27 mouse cellular contexts compared by ENCODE assay signal in the genomic region with DNA sequence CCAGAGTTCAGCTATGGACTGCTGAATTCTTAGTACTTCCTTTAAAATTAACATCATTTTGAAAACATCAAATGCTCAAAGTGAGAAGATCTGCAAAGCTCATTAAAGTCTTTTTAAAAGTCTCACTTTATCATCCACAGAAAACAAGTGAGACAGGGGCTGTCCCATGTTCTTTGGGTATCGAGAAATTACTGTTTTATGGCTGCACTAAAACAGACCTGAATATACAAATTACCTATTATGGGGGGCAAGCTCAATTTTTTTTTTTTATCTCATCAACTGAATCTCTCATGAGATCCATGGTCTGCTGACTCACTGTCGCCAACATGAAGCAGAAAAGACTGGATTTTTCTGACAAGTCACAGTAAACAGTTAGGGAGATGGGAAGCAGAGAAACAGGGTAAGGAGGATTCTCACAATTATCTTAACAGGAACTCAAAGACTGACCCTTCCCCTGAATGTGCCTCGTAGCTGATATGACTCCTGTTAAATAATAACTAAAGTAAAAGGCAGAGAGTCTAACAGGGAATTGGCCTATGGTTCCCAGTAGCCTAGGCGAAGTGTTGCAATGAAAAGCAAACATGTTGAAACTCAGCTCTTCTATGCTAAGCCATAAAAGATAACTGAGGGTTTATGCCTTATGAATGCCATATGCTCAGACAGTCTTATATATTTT. TPM values are rescaled to one million over a fixed set of nuclear protein-coding genes. Genes with fewer than 3 reads are reported as not detected.
DNase-seq lines count a peak whose midpoint lies in the region; ATAC-seq lines count a peak whose summit lies in the region.
"Had no signal": no experiment of that assay in that cellular context is flagged by ENCODE, and none has a peak within 500 bp of the region (broad histone marks: within the 10 kb centered on the region; RNA-seq: fewer than 3 reads in every experiment).

No protein-coding gene starts in this region.

- no peaks in the 10 kb centered on the region for H3K36me3 ChIP-seq in lung, embryonic 15.5 days
- no peaks in the 10 kb centered on the region for H3K36me3 ChIP-seq in liver, embryonic 13.5 days
- H3K36me3 ChIP-seq: forebrain, embryonic 10.5 days; G1E; heart, embryonic 13.5 days had no signal

- no peaks in the 10 kb centered on the region for H3K9me3 ChIP-seq in lung, embryonic 15.5 days
- H3K9me3 ChIP-seq in liver, embryonic 13.5 days (replicated peaks): no peaks in the 10 kb centered on the region
- H3K9me3 ChIP-seq: forebrain, embryonic 10.5 days; G1E; heart, embryonic 13.5 days; megakaryocyte, embryonic 14.5 days had no signal

- ATAC-seq in lung, embryonic 15.5 days (ENCODE audit: borderline replicate concordance, extremely low read depth, low FRiP score, low TSS enrichment): 0 out of 2 replicates have a peak, but pooled peaks have one; percentile 35
- ATAC-seq in liver, embryonic 13.5 days (ENCODE audit: low read depth): peak; percentile 50; the same call in 1 of the 2 replicates
- ATAC-seq: activated CD4-positive, CD25-positive, alpha-beta regulatory T cell, adult 4 months; forebrain, embryonic 16.5 days had no signal

- 38% methylated on average over 4 of the region's 4 CpGs for whole genome bisulfite sequencing in lung, embryonic 15.5 days
- WGBS in liver, embryonic 13.5 days (ENCODE audit: insufficient replicate concordance): 42% methylated on average over 4 of the region's 4 CpGs

- no peaks in the 10 kb centered on the region for H3K4me1 ChIP-seq in lung, embryonic 15.5 days
- no peaks in the 10 kb centered on the region for H3K4me1 ChIP-seq in liver, embryonic 13.5 days (replicated peaks)
- H3K4me1 ChIP-seq: forebrain, embryonic 10.5 days; heart, embryonic 13.5 days; megakaryocyte, embryonic 14.5 days had no signal

- no peak overlapping the region for H3K9ac ChIP-seq in lung, embryonic 15.5 days
- no peak overlapping the region for H3K9ac ChIP-seq in liver, embryonic 13.5 days
- H3K9ac ChIP-seq: heart, embryonic 13.5 days had no signal

- no peak overlapping the region for H3K4me3 ChIP-seq in lung, embryonic 15.5 days
- H3K4me3 ChIP-seq in liver, embryonic 13.5 days (replicated peaks): no peak overlapping the region
- H3K4me3 ChIP-seq: forebrain, embryonic 10.5 days; heart, adult 2 months; heart, embryonic 13.5 days; megakaryocyte, embryonic 14.5 days had no signal

- H3K27me3 ChIP-seq in lung, embryonic 15.5 days: no peaks in the 10 kb centered on the region
- no peaks in the 10 kb centered on the region for H3K27me3 ChIP-seq in liver, embryonic 13.5 days
- H3K27me3 ChIP-seq: CH12.LX; heart, embryonic 13.5 days; megakaryocyte, embryonic 14.5 days had no signal

- DNase-seq in lung, postnatal 10 days: no peak
- peak; percentile 31 for DNase-seq in gonadal fat pad, adult 2 months (ENCODE audit: low read depth)
- no peak for DNase-seq in liver, embryonic 13.5 days
- DNase-seq in layer of hippocampus, adult 9-10 months (ENCODE audit: low spot score): no peak
- DNase-seq in kidney, postnatal 10 days: no peak
- DNase-seq in cerebellum, postnatal 36 days: no peak
- DNase-seq: adrenal gland, postnatal 10 days; B cell, adult 2 months; cerebellum, adult 2 months; gastrocnemius, postnatal 10 days; heart, adult 2 months; heart, postnatal 14 days; kidney, adult 8-10 months; kidney, postnatal 14 days; lung, adult 2 months; midbrain, embryonic 14.5 days; right cerebral cortex, postnatal 14 days; thymus, adult 2 months had no signal

- H3K4me2 ChIP-seq in lung, embryonic 15.5 days: no peak overlapping the region
- no peak overlapping the region for H3K4me2 ChIP-seq in liver, embryonic 13.5 days
- H3K4me2 ChIP-seq: heart, embryonic 13.5 days had no signal

- H3K27ac ChIP-seq in lung, embryonic 15.5 days: no peak overlapping the region
- no peak overlapping the region for H3K27ac ChIP-seq in liver, embryonic 13.5 days
- H3K27ac ChIP-seq: forebrain, embryonic 10.5 days; heart, adult 2 months; heart, embryonic 13.5 days; stomach, postnatal 0 days had no signal

RNA-seq across cellular contexts. Expression of a gene that starts 18.3 kb away (rescaled TPM):
- 100 and 102 TPM in 2 replicates for polyA plus RNA-seq in lung, embryonic 15.5 days (2015; fragmentation: Nextera tagmentation; extraction: Ambion mirVana)
- 154 and 218 TPM in 2 replicates for polyA plus RNA-seq in gonadal fat pad, adult 2 months (2012; rRNA removed)
- 13.1 and 17.3 TPM in 2 replicates for polyA plus RNA-seq in liver, embryonic 13.5 days (2015; fragmentation: Nextera tagmentation; extraction: Ambion mirVana)
- polyA plus RNA-seq: G1E had no signal
